Mouse (Mus musculus) lung, adult 2 months (tissue): ENCODE measurements around the gene Cdipt.

Source experiments
- CTCF ChIP-seq: fragments of 200-500 bp; IDR thresholded peaks from 2 replicates; pipeline ENCODE4 v1.5.1; 2011; ENCODE audit warnings: mild to moderate bottlenecking, low read length, control low read depth; ENCODE audit not compliant: insufficient read depth
- POLR2A ChIP-seq: fragments of 200-500 bp; IDR thresholded peaks from 2 replicates; pipeline ENCODE4 v1.6.1; 2011; ENCODE audit warnings: low read depth, mild to moderate bottlenecking, control low read depth, low read length, borderline replicate concordance; ENCODE audit errors: extremely low read depth

GRCm38 (mm10) chr7:127017950-127018345, 42.2 kb downstream of the Cdipt start:
- no peak for TF ChIP-seq CTCF
- TF ChIP-seq POLR2A = no peak
